Mouse (Mus musculus) ES-E14 (cell line): ENCODE measurements around the gene Tmed4. TPM values are rescaled to one million over a fixed set of nuclear protein-coding genes. Genes with fewer than 3 reads are reported as not detected.
A peak's percentile ranks its signal among the peaks of the same experiment; 100 is the strongest.

ENCODE experiments used
- DNase-seq: peaks from one replicate; pipeline ENCODE4 v3.0.0-alpha.2; 2013; ENCODE audit warnings: low read depth, low spot score
- H3K27ac ChIP-seq: 2 replicates; pipeline ENCODE4 v1.5.1; 2012; ENCODE audit warnings: low read depth, mild to moderate bottlenecking, low read length, moderate library complexity, mixed read lengths; ENCODE audit not compliant: poor library complexity, insufficient read depth, severe bottlenecking
- H3K36me3 ChIP-seq: 2 replicates; pipeline ENCODE4 v1.6.1; 2012; ENCODE audit warnings: mild to moderate bottlenecking, low read length, moderate library complexity, mixed read lengths; ENCODE audit not compliant: control insufficient read depth, poor library complexity, insufficient read depth, severe bottlenecking
- H3K4me1 ChIP-seq, 2 experiments: fragments of 150-350 bp in 1 of 2; sonication (generic) in 1 of 2; 2 replicates each; pipeline ENCODE4 v1.6.1; 2012; ENCODE audit warnings: low read length in 2 of 2, mild to moderate bottlenecking in 1 of 2, mixed read lengths in 1 of 2; ENCODE audit not compliant: control insufficient read depth in 2 of 2, insufficient read depth in 2 of 2, poor library complexity in 1 of 2
- H3K4me3 ChIP-seq, 2 experiments: fragments of 150-350 bp in 1 of 2; sonication (generic) in 1 of 2; 2 replicates each; pipeline ENCODE4 v1.5.1; 2012; ENCODE audit warnings: low read length in 2 of 2, low read depth in 1 of 2, mild to moderate bottlenecking in 1 of 2, mixed read lengths in 1 of 2; ENCODE audit not compliant: insufficient read depth in 1 of 2, poor library complexity in 1 of 2, severe bottlenecking in 1 of 2
- H3K9ac ChIP-seq: 2 replicates; pipeline ENCODE4 v1.6.1; 2012; ENCODE audit warnings: low read depth, mild to moderate bottlenecking, low read length, mixed read lengths; ENCODE audit not compliant: poor library complexity, insufficient read depth, severe bottlenecking
- H3K9me3 ChIP-seq: fragments of 150-350 bp; sonication (generic); 2 replicates; pipeline ENCODE4 v1.6.1; 2012; ENCODE audit warnings: low read depth, mild to moderate bottlenecking, low read length; ENCODE audit not compliant: control insufficient read depth, insufficient read depth
- CHD2 ChIP-seq: IDR thresholded peaks from 2 replicates; pipeline ENCODE4 v1.6.1; 2014; ENCODE audit warnings: mild to moderate bottlenecking, low read depth, low read length, inconsistent platforms
- HCFC1 ChIP-seq: IDR thresholded peaks from 2 replicates; pipeline ENCODE4 v1.6.1; 2012; ENCODE audit warnings: low read length, inconsistent platforms, borderline replicate concordance; ENCODE audit not compliant: insufficient read depth
- MAFK ChIP-seq: IDR thresholded peaks from 2 replicates; pipeline ENCODE4 v1.6.1; 2014; ENCODE audit warnings: mild to moderate bottlenecking, low read depth, low read length, inconsistent platforms; ENCODE audit not compliant: insufficient read depth
- ZC3H11A ChIP-seq: IDR thresholded peaks from 2 replicates; pipeline ENCODE4 v1.6.1; 2012; ENCODE audit warnings: low read depth, mild to moderate bottlenecking, inconsistent platforms, low read length, borderline replicate concordance
- ZNF384 ChIP-seq: IDR thresholded peaks from 2 replicates; pipeline ENCODE4 v1.6.1; 2012; ENCODE audit warnings: low read depth, low read length, inconsistent platforms
- in situ Hi-C, 2 experiments: fragments of 600-800 bp; cut with MboI; formaldehyde crosslinking; loops; one replicate each; pipeline ENCODE4 v1.15.1; 2025; ENCODE audit warnings: low sequenced_read_pairs in 2 of 2, inconsistent platforms in 1 of 2; ENCODE audit not compliant: unreplicated experiment in 2 of 2
- total RNA-seq: library from RNA; depleted of rRNA; stranded (reverse); fragments of 300-350 nt; gene quantifications from 2 replicates; pipeline ENCODE4 v1.2.3, GENCODE M21; 2012

The Tmed4 gene
- total RNA-seq, 1 experiment, result 79.7 TPM

- Histone ChIP-seq H3K9me3 (no peaks in the 10 kb centered on the region), H3K36me3 (peaks cover 4% of the 10 kb centered on the region), H3K4me1 (peaks cover 4 to 7% of the 10 kb centered on the region in 2 experiments; a peak in 2 of 4 replicates), H3K4me3 (no peak overlapping the region), H3K27ac (no peak overlapping the region), H3K9ac (no peak overlapping the region)
- DNase-seq, result no peak
- in situ Hi-C loops, result no loop called here
- no peak for TF ChIP-seq HCFC1
- no peak for TF ChIP-seq CHD2
- no peak for TF ChIP-seq ZC3H11A
- TF ChIP-seq ZNF384, result no peak
- TF ChIP-seq MAFK, result no peak
These were observed 21.8 kb downstream of the Tmed4 start for GRCm38 (mm10) chr11:6252824-6253223.

- Histone ChIP-seq H3K4me3 (no peak overlapping the region), H3K9me3 (no peaks in the 10 kb centered on the region), H3K27ac (no peak overlapping the region), H3K4me1 (peaks cover 3 to 4% of the 10 kb centered on the region in 2 experiments; a peak in 2 of 4 replicates), H3K9ac (no peak overlapping the region), H3K36me3 (no peaks in the 10 kb centered on the region)
- in situ Hi-C loops, result no loop called here
- no peak for DNase-seq
- no peak for TF ChIP-seq HCFC1
- TF ChIP-seq ZNF384, result no peak
- no peak for TF ChIP-seq CHD2
- TF ChIP-seq ZC3H11A, result no peak
These were observed 22.4 kb downstream of the Tmed4 start for GRCm38 (mm10) chr11:6252248-6252647.

GRCm38 (mm10) chr11:6244707-6245106, 30.0 kb downstream of the Tmed4 start:
- Histone ChIP-seq H3K4me1 (no peaks in the 10 kb centered on the region), H3K9ac (peak overlapping the region; percentile 71), H3K9me3 (no peaks in the 10 kb centered on the region), H3K36me3 (no peaks in the 10 kb centered on the region), H3K4me3 (peak overlapping the region; percentile 10 to 35; a peak in 1 of 4 replicates), H3K27ac (no peak overlapping the region)
- TF ChIP-seq CHD2 (no peak), ZNF384 (no peak), ZC3H11A (no peak)
- DNase-seq, result peak; percentile 13
- in situ Hi-C loops, result no loop called here

- TF ChIP-seq MAFK, result no peak
- TF ChIP-seq ZNF384, result no peak
- TF ChIP-seq CHD2, result no peak
- no peak for TF ChIP-seq ZC3H11A
- no peak for TF ChIP-seq HCFC1
- in situ Hi-C loops, result no loop called here
- Histone ChIP-seq H3K36me3 (no peaks in the 10 kb centered on the region), H3K4me1 (no peaks in the 10 kb centered on the region), H3K4me3 (no peak overlapping the region), H3K9ac (no peak overlapping the region), H3K9me3 (no peaks in the 10 kb centered on the region), H3K27ac (no peak overlapping the region)
- DNase-seq, result no peak
These were observed 41.6 kb downstream of the Tmed4 start for GRCm38 (mm10) chr11:6233025-6233424.

GRCm38 (mm10) chr11:6230012-6230411, 44.7 kb downstream of the Tmed4 start, which contains the start of gene Npc1l1:
Gene Npc1l1, minus strand, starts transcription at chr11:6230143.
- H3K9me3 ChIP-seq, result no peaks in the 10 kb centered on the region
- H3K4me1 ChIP-seq, result 0 out of 4 replicates have a peak, but pooled peaks cover 0 to 2% of the 10 kb centered on the region in 2 experiments
- H3K36me3 ChIP-seq, result no peaks in the 10 kb centered on the region
- no peak within 1 kb of the TSS for H3K9ac ChIP-seq
- in situ Hi-C loops, result no loop called here
- no peak for DNase-seq
- H3K27ac ChIP-seq, result no peak within 1 kb of the TSS
- no peak within 1 kb of the TSS for H3K4me3 ChIP-seq
- TF ChIP-seq HCFC1, result no peak
- no peak for TF ChIP-seq ZC3H11A
- TF ChIP-seq CHD2, result no peak
- no peak for TF ChIP-seq ZNF384
- no peak for TF ChIP-seq MAFK
